Mouse (Mus musculus) erythroblast, embryonic 14.5 days (primary cell): Measurements from ENCODE around the gene Mdh2. TPM values are rescaled to one million over a fixed set of nuclear protein-coding genes. Genes with fewer than 3 reads are reported as not detected.

Experiments used
- H3K27me3 ChIP-seq: 2 replicates; pipeline ENCODE4 v1.6.1; 2012; ENCODE audit warnings: inconsistent platforms; ENCODE audit not compliant: control insufficient read depth
- H3K36me3 ChIP-seq: 2 replicates; pipeline ENCODE4 v1.6.1; 2012; ENCODE audit warnings: mild to moderate bottlenecking, inconsistent platforms; ENCODE audit not compliant: control insufficient read depth
- H3K4me1 ChIP-seq: 2 replicates; pipeline ENCODE4 v1.6.1; 2012; ENCODE audit warnings: inconsistent platforms; ENCODE audit not compliant: control insufficient read depth
- H3K4me3 ChIP-seq: replicated peaks from 2 replicates; pipeline ENCODE3; 2012; ENCODE audit warnings: moderate library complexity, mild to moderate bottlenecking, inconsistent platforms
- H3K9me3 ChIP-seq: 2 replicates; pipeline ENCODE4 v1.6.1; 2012; ENCODE audit warnings: low read length, inconsistent platforms, mixed read lengths; ENCODE audit not compliant: control insufficient read depth
- GATA1 ChIP-seq: IDR thresholded peaks from 2 replicates; pipeline ENCODE4 v1.6.1; 2012; ENCODE audit warnings: low read length, inconsistent platforms, mixed read lengths
- TAL1 ChIP-seq: IDR thresholded peaks from 3 replicates; pipeline ENCODE4 v1.6.1; 2012; ENCODE audit warnings: low read length, inconsistent platforms, mixed read lengths
- polyA plus RNA-seq: library from polyadenylated mRNA; stranded (reverse); fragments of >175 nt; gene quantifications from 2 replicates; pipeline ENCODE4 v1.2.3, GENCODE M21; 2012

Gene Mdh2
- polyA plus RNA-seq, 1 experiment: 54.3 TPM

GRCm38 (mm10) chr5:135799746-135800145 is 21.5 kb downstream of the Mdh2 start:
- no peaks in the 10 kb centered on the region for H3K36me3 ChIP-seq
- H3K27me3 ChIP-seq: peaks cover 14% of the 10 kb centered on the region
- TF ChIP-seq GATA1 (no peak), TAL1 (no peak)
- H3K4me3 ChIP-seq: no peak overlapping the region
- no peaks in the 10 kb centered on the region; the same call in 1 of the 2 replicates for H3K9me3 ChIP-seq
- H3K4me1 ChIP-seq: peaks cover under 1% of the 10 kb centered on the region

DNA sequence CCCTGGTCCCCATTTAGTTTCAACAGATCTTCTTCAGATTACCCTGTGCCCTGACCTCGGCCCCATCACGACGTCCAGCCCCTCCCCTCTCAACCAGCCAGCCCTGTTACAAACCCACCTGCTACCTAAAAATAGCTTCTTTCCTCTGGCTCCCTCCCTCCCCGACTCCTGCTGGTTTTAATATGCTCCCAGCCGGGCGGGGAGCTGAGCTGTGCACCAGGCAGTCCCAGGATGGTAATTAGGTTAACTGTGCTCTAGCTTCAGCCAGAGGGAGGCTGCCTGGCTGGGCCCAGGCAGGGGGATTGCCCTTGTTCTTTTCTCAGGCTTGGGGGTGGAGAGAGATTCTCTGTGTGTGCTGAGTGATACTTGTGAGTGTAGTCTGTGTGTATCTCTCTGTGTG is 22.6 kb downstream of the Mdh2 start:
- H3K36me3 ChIP-seq: no peaks in the 10 kb centered on the region
- H3K4me1 ChIP-seq: no peaks in the 10 kb centered on the region
- TF ChIP-seq GATA1 (no peak), TAL1 (no peak)
- peaks cover 14% of the 10 kb centered on the region for H3K27me3 ChIP-seq
- no peak overlapping the region for H3K4me3 ChIP-seq
- H3K9me3 ChIP-seq: no peaks in the 10 kb centered on the region; the same call in 1 of the 2 replicates

- TF ChIP-seq GATA1 (no peak), TAL1 (no peak)
- H3K36me3 ChIP-seq: no peaks in the 10 kb centered on the region
- no peaks in the 10 kb centered on the region; the same call in 1 of the 2 replicates for H3K9me3 ChIP-seq
- peaks cover 9% of the 10 kb centered on the region for H3K27me3 ChIP-seq
- no peak overlapping the region for H3K4me3 ChIP-seq
- H3K4me1 ChIP-seq: peaks cover 7% of the 10 kb centered on the region
Observed at GRCm38 (mm10) chr5:135802641-135803040, 24.4 kb downstream of the Mdh2 start.

- no peaks in the 10 kb centered on the region; the same call in 1 of the 2 replicates for H3K9me3 ChIP-seq
- H3K4me1 ChIP-seq: peaks cover 7% of the 10 kb centered on the region
- TF ChIP-seq TAL1 (no peak), GATA1 (no peak)
- H3K36me3 ChIP-seq: no peaks in the 10 kb centered on the region
- H3K27me3 ChIP-seq: peaks cover 9% of the 10 kb centered on the region
- H3K4me3 ChIP-seq: no peak overlapping the region
Observed at GRCm38 (mm10) chr5:135803135-135803534, 24.9 kb downstream of the Mdh2 start.

GRCm38 (mm10) chr5:135803676-135804075 is 25.4 kb downstream of the Mdh2 start:
- Histone ChIP-seq H3K9me3 (no peaks in the 10 kb centered on the region; the same call in 1 of the 2 replicates), H3K4me1 (peaks cover 7% of the 10 kb centered on the region), H3K36me3 (no peaks in the 10 kb centered on the region), H3K4me3 (no peak overlapping the region), H3K27me3 (peaks cover 9% of the 10 kb centered on the region)
- TF ChIP-seq GATA1 (no peak), TAL1 (no peak)

DNA sequence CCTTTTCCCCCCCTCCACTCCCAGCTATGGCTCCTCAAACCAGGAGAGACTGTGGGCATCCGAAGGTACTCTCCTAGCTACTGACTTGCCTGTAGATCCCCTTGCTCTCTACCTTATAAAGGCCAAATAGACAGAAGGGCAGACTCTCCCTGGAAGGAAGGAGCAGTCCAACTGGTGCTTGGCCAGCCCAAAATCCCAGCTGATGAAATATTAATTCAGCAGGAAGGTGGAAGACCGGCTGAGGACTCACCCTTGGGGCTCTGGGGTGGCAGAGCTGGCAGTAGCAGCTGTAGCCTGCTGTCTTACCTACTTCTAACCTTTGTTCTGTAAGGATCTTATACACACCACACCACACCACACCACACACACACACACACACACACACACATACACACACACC is 26.5 kb downstream of the Mdh2 start:
- Histone ChIP-seq H3K27me3 (peaks cover 9% of the 10 kb centered on the region), H3K4me1 (peaks cover 7% of the 10 kb centered on the region), H3K36me3 (no peaks in the 10 kb centered on the region), H3K4me3 (no peak overlapping the region), H3K9me3 (no peaks in the 10 kb centered on the region; the same call in 1 of the 2 replicates)
- no peak for TF ChIP-seq GATA1
- no peak for TF ChIP-seq TAL1

GRCm38 (mm10) chr5:135806555-135807262 is 28.4 kb downstream of the Mdh2 start, which contains the start of gene Srrm3:
Gene Srrm3 (plus strand): TSS chr5:135806890.
- Histone ChIP-seq H3K4me3 (no peak within 1 kb of the TSS), H3K27me3 (peaks cover 2% of the 10 kb centered on the region), H3K4me1 (peaks cover 7% of the 10 kb centered on the region), H3K9me3 (no peaks in the 10 kb centered on the region; the same call in 1 of the 2 replicates), H3K36me3 (no peaks in the 10 kb centered on the region)
- no peak for TF ChIP-seq GATA1
- no peak for TF ChIP-seq TAL1

DNA sequence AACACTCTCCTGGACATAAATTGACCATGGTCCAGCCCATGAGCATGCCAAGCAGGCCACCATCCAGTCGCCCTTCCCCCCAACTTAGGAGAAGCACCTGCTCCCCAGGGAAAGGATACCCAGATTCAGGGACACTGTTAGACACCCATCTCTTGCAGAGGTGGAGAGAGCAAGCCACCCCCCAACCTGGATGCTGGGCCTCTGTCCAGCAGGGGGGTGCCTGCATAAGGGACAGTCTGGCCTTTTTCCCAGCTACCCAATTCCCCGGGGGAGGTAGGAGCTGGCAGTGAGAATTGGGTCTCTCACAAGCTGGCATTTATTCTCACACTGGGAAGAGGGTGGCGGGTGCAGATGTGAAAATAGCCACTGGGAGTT is 29.0 kb downstream of the Mdh2 start:
- TF ChIP-seq GATA1 (no peak), TAL1 (no peak)
- no peaks in the 10 kb centered on the region; the same call in 1 of the 2 replicates for H3K9me3 ChIP-seq

GRCm38 (mm10) chr5:135812991-135813390 is 34.7 kb downstream of the Mdh2 start:
- TF ChIP-seq TAL1 (no peak), GATA1 (no peak)

More for the DNA sequence above, 29.0 kb downstream of the Mdh2 start:
- H3K4me3 ChIP-seq: no peak overlapping the region
- H3K36me3 ChIP-seq: no peaks in the 10 kb centered on the region
- H3K27me3 ChIP-seq: no peaks in the 10 kb centered on the region
- H3K4me1 ChIP-seq: peaks cover 7% of the 10 kb centered on the region

GRCm38 (mm10) chr5:135818491-135818890 is 40.2 kb downstream of the Mdh2 start:
- no peaks in the 10 kb centered on the region for H3K27me3 ChIP-seq
- no peaks in the 10 kb centered on the region for H3K4me1 ChIP-seq
- no peaks in the 10 kb centered on the region for H3K9me3 ChIP-seq
- H3K36me3 ChIP-seq: no peaks in the 10 kb centered on the region
- H3K4me3 ChIP-seq: no peak overlapping the region
- no peak for TF ChIP-seq GATA1
- TF ChIP-seq TAL1: no peak

More at GRCm38 (mm10) chr5:135812991-135813390, 34.7 kb downstream of the Mdh2 start:
- no peak overlapping the region for H3K4me3 ChIP-seq
- H3K9me3 ChIP-seq: no peaks in the 10 kb centered on the region
- H3K36me3 ChIP-seq: no peaks in the 10 kb centered on the region
- H3K27me3 ChIP-seq: no peaks in the 10 kb centered on the region
- H3K4me1 ChIP-seq: no peaks in the 10 kb centered on the region
